Mouse (Mus musculus): ENCODE results near the gene Tmem243.
"Not testable (repeated sequence)": the region's sequence is repeated elsewhere in the genome, so short reads cannot be mapped to it uniquely, and the experiment has no call there.

Gene Tmem243

DNA sequence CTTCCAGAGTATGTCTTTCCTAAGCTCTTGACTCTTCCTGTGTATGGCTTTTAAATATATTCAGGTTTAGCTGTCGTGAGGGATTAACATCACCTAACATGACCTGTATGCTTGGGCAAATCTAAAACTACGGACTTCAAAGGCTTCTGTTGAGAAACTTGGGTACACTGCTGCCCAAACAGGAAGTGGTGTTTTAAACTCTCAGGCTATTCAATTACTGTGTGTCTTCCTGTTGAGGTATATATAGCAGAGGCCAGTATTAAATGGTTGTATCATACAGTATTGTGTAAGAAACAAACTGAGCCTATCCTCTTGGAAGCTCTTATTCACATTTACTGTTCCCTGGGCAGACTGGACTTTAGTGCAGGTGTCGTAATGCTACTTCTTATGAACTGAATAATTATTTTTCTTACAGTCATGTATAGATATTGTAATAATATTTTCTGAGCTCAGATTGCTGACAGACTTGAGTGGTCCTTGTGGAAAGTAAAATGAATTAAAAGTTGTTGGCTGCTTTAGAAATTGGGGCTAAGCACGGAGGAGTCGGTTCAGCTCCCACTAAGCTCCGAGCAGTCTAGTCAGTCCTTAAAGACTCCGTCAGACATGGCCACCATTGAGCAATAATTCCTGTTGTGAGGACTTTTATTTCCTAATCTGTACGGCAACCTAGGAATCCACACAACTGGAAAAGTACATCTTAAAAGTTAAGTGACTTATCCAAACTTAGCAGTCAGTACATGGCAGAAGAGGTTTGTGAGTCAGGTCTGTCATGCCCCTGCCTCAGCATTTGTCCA lies 7.0 kb downstream of the Tmem243 start:
- no peak for DNase-seq (ENCODE audit: low spot score)

- DNase-seq (ENCODE audit: low spot score), result no peak
Observed at GRCm38 (mm10) chr5:9108490-9108889, 8.0 kb downstream of the Tmem243 start.

- DNase-seq (ENCODE audit: low spot score), result no peak
Observed at GRCm38 (mm10) chr5:9109582-9109981, 9.1 kb downstream of the Tmem243 start.

DNA sequence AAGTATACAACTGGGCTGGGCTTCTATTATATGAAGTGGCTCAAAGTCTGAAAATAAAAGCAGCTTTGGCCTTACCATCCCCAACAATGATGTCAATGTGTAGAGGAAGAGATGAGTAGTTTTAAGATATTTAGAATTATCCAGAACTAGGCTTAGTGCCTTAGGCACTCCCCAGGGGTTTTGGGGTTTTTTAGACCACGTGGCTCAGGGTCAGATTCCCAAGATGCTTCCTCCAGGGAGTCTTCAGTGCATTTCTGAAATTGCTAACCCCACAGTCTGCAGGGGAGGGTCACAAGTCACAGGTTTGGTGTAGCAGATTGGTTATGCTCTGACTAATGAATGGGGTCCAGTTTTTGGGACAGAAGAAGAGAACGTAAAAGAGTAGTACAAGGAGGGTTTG lies 10.8 kb downstream of the Tmem243 start:
- DNase-seq (ENCODE audit: low spot score), result no peak

- DNase-seq (ENCODE audit: low spot score), result no peak
Observed at GRCm38 (mm10) chr5:9111759-9112158, 11.3 kb downstream of the Tmem243 start.

DNA sequence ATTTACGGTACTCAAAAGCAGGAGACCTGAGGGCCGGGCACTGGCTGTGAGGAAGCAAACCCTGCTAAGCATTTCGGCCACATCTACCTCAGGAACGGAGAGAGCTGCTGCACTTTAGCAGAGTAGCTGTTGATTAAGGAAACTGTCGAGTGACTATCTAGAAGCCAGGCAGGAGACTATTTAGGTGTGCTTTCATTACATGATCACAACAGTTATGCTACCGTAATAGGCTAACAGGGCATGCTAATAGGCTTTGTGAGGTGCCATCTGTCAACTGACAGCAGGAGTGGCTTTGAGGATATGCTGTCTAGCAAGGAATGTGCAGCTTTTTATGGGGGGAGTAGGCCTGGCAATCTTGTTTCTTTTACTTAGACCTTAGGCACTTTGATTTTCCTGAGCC lies 13.7 kb downstream of the Tmem243 start:
- DNase-seq (ENCODE audit: low spot score), result no peak

- no peak for DNase-seq (ENCODE audit: low spot score)
Observed at GRCm38 (mm10) chr5:9124134-9124533, 23.7 kb downstream of the Tmem243 start.

GRCm38 (mm10) chr5:9128566-9128965 lies 28.1 kb downstream of the Tmem243 start:
- no peak for DNase-seq (ENCODE audit: low spot score)

GRCm38 (mm10) chr5:9131786-9132185 lies 31.3 kb downstream of the Tmem243 start:
- DNase-seq (ENCODE audit: low spot score), result no peak

- DNase-seq (ENCODE audit: low spot score), result no peak
Observed at GRCm38 (mm10) chr5:9135588-9135987, 35.1 kb downstream of the Tmem243 start.

- DNase-seq (ENCODE audit: low spot score), result no peak
Observed at GRCm38 (mm10) chr5:9140724-9141123, 40.3 kb downstream of the Tmem243 start.

DNA sequence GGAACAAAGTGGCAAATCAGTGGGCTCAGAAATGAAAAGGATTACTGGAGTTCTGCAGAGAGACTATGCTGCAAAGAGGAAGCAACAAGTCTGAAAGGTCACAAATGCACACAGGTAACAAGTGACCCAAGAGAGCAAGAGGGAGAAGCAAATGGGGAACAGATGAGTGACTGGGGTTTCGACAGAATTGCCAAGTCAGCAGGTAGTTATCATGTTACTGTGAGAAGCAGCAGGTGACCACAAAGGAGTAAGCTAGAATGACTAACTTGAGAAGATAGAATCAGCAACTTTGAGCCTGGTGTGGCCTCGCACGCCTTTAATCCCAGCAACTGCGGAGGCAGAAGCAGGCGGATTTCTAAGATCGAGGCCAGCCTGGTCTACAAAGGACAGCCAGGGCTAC lies 41.9 kb downstream of the Tmem243 start:
- DNase-seq (ENCODE audit: low spot score), result no peak

GRCm38 (mm10) chr5:9149273-9149850 lies 48.9 kb downstream of the Tmem243 start:
- DNase-seq (ENCODE audit: low spot score), result no peak

- DNase-seq (ENCODE audit: low spot score), result no peak
Observed at GRCm38 (mm10) chr5:9156746-9157145, 56.3 kb downstream of the Tmem243 start.

DNA sequence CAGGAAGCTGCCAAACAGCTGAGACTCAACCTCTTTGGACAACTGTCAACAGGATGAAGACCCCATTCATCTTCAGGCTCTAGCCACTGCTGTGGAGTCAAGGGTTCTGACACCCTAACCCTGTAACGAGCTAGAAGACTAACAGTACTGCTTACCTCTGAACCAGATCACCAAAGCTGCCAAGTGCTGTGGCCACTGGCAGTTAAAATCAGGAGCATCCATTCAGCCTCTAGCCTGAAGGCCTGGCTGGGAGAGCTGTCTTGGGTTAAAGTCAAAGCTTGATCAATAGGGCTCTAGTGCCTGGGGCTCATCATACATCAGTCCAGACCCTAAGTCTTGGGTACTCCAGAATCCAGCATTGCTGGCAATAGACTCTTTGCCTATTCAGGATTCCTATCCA lies 56.9 kb downstream of the Tmem243 start:
- DNase-seq (ENCODE audit: low spot score), result no peak

- peak; percentile 64 for DNase-seq (ENCODE audit: low spot score)
Observed at GRCm38 (mm10) chr5:9160831-9161455, 60.5 kb downstream of the Tmem243 start.

- peak; percentile 92 for DNase-seq (ENCODE audit: low spot score)
Observed at GRCm38 (mm10) chr5:9161456-9162041, 61.1 kb downstream of the Tmem243 start, which contains the start of gene Dmtf1. Dmtf1 (minus strand) TSS chr5:9161776.

DNA sequence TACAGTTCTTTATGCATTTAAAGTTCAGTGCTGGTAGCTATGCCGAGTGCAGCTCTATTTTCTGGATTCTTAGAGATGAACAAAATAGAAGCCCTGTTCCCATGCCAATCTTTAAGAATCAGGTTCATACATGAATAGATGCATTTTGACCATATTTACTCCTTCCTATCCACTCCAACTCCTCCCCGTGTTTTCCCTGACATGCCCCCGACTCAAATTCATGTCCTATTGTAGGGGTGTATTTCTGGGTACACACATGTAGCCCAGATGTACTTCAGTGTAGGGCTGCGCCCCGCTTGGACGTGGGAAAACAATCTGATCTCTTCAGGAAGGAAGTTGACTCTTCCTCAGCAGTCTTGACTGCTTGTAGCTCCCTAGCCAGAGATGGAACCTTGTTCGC lies 61.6 kb downstream of the Tmem243 start:
- DNase-seq (ENCODE audit: low spot score), result no peak

GRCm38 (mm10) chr5:9163411-9163810 lies 62.9 kb downstream of the Tmem243 start:
- no peak for DNase-seq (ENCODE audit: low spot score)

- DNase-seq (ENCODE audit: low spot score), result not testable (repeated sequence)
Observed at GRCm38 (mm10) chr5:9165151-9165550, 64.7 kb downstream of the Tmem243 start.

DNA sequence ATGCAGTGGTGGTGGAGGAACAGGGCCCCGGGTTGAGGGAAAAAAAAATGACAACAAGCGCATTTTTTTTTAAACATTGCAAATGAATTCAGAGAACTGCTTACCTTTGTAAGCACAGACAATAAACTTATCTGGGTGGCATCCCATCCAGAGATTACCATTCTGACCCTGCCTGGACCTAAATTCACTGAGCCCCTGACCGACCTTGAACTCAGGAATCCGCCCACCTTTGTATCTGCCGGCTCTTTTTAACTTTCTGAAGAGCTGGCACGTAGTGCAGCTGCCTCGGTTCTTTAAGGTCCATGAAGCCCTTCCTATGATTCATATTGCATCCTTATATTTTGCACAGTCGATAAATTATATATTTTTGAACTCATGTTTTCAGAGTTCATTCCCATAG lies 65.9 kb downstream of the Tmem243 start:
- no peak for DNase-seq (ENCODE audit: low spot score)

DNA sequence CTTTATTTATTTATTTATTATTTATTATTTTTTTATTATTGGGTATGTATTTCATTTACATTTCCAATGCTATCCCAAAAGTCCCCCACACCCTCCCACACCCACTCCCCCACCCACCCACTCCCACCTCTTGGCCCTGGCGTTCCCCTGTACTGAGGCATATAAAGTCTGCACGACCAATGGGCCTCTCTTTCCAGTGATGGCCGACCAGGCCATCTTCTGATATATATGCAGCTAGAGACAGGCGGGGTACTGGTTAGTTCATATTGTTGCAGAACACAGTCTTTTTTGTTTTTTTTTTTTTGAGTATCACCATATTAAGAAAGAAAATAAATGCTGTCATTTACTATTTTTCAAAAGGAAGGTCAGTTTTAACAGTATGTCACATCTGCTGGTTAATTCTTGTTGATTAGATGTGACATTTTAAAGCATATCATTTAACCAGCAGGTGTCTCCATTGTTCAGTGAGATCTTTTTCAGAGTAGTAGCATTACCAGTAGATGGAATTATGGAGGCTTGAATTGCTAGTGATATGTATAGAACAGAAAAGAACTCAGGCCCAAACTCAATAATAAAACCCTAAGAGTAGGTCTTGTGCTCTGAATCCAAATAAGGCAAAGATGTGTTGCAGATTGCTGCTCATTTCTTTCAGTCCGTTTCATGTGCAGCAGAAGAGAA lies 69.0 kb downstream of the Tmem243 start:
- DNase-seq (ENCODE audit: low spot score), result not testable (repeated sequence)
